Mouse (Mus musculus) kidney, adult 8-10 months (tissue): ENCODE results near the gene Lancl3.
"Not testable (repeated sequence)": the region's sequence is repeated elsewhere in the genome, so short reads cannot be mapped to it uniquely, and the experiment has no call there.

ENCODE experiments used
- DNase-seq, 2 experiments: peaks; one replicate each; pipeline ENCODE4 v3.0.0; 2022

Gene Lancl3

GRCm38 (mm10) chrX:9271112-9271511, 71.4 kb downstream of the Lancl3 start:
- DNase-seq, result no peak

DNA sequence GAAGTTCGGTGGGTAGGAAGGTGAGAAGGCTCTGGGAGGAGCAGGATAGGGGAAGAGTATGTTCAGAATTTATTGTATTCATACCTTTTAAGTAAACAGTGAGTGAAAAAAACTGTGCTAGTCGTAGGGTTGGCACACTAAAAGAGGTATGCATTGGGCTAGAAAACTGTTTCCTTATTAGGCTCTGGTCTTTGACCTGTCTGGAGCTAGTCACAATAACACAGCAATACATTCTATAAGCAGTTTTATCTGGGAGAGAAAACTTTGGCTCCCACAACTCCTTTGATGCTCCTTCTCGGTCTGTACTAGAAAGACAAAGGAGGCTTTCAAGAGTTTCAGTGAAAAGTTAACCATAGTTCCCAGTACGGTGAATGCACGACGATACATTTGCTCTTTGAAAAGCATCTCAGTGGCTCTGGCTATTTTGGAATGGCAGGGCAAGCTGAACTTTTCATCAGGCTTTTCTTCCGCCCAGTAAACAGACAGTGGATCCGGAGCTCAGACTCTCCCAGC, 72.3 kb downstream of the Lancl3 start:
- no peak for DNase-seq

DNA sequence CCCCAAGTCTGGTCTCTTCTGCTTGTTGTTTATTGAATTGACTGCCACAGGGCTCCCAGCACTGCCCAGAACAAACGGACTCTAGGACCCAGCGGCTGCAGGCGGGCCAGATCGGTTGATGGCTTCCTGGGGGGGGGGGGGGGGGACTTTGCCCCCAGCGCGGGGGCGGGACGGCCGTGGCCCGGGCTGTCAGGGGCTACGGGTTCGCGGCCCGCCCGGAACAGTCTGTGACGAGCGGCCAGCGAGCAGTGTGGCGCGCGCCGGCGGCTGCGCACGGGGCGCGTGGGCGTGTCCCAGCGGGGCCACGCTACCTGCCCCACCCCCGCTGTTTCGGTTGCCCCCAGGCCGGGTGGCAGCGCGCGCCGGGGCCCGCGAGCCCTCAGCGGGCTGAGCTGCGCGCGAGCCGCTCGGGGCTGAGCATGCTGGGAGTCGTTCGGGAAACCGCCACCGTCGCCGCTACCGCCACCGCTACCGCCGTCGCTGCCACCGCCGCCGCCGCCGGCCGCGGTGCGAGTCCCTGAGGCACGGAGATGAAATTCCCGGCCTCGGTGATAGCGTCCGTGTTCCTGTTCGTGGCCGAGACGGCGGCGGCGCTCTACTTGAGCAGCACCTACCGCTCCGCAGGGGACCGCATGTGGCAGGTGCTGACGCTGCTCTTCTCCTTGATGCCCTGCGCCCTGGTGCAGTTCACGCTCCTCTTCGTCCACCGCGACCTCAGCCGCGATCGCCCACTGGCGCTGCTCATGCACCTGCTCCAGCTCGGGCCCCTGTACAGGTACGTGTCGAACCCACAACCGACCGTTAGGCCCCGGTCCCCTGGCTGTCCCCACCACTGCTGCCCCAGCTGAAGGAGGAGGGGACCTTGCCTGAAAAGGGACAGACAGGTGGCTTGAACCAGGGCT, 73.0 kb downstream of the Lancl3 start, which contains the start of gene Xk:
TSS of gene Xk (plus strand) at position 297 of the 902 bp plus-strand sequence.
- DNase-seq, result peak; percentile 10 to 23

DNA sequence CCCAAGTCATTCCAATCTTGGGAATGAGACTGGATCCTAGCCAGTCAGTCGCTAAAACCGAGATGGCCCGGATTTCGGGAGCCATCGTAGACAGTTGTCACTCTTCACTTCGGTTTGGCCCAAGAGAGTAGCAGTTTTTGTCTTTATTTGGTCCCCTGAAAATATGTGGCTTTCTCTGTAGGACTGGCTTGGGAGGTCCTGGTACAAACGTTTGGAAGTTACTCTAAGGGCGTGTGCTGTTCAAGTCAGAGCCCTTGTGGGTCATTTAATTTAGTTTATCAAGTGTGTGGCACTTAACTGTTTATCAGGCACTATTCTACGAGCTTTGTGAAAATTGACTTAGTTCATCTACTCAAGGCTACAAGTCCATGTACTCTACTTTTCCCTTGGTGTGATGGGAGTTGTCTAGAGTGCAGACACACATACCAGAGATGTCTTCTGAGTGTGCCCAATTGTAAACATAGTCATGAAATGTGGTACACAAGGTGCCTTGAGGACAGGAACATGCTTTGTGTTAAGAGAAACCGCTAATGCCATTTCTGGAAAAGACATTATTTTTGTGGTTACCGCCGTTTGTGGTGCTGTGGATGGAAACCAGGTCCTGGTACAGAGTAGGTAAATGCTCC, 73.8 kb downstream of the Lancl3 start:
- DNase-seq, result no peak

DNA sequence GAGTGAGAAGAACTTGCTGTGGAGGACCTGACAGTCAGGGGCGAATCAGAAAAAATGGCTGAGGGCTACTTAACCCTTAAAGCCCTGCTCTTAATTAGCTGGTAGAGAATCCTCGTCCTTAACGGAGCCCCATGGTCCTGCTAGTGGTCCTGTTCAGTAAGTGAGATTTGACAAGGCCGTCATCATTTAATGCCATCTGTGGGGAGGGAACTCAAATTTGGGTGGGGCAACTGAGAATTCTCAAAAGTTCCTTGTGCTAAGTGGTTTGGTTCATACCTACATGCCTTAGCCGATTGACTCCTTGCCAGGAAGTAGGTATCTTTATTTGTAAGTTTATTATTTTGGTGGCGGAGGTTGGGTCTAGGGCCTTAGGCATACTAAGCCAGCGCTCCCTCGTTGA, 74.6 kb downstream of the Lancl3 start:
- DNase-seq, result no peak

DNA sequence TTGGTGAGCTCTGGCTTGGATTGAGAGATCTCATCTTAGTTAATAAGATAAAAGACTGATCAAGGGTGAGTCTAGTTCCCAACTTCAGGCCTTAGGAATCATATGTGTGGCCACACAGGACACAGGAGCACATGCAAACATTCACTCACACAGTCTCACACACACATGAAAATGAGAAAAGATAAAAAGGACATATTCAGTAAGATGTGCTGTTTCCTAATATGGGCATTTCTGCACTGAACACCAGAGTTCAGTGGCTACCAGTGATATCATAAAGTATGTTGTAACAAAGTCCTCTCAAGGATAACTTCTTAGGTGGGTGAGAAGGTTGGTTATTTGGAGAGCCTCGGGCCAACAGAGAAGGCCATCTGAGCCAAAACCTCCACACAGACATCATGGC, 83.8 kb downstream of the Lancl3 start, which contains the start of gene H2al1m:
TSS of gene H2al1m (plus strand) at position 301 of the 400 bp plus-strand sequence.
- DNase-seq, result not testable (repeated sequence)

GRCm38 (mm10) chrX:9293140-9293829, 93.6 kb downstream of the Lancl3 start:
- not testable (repeated sequence) for DNase-seq

GRCm38 (mm10) chrX:9298413-9298864, 98.7 kb downstream of the Lancl3 start:
- no peak for DNase-seq

GRCm38 (mm10) chrX:9302791-9303190, 103.1 kb downstream of the Lancl3 start:
- no peak for DNase-seq

DNA sequence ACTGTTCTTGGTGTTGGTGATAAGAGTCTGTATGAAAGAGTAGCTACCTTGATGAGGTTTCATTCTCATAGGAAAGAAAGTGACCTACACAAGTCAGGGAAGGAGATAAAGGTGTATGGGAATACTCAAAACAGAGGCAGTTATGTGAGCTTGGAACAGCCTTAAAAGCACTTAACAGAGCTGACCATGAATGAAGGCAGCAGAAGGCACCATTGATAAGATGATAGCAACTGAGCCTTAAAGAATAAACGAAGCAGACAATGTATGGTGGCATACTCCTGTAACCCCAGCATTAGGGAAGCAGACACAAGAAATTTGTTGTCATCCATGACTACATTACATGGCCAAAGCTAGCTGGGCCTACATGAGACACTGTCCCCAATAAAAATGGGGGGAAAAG, 103.8 kb downstream of the Lancl3 start:
- DNase-seq, result no peak

- DNase-seq, result not testable (repeated sequence)
Measured at GRCm38 (mm10) chrX:9316457-9316856, 116.8 kb downstream of the Lancl3 start.
